Mouse (Mus musculus) CD4-positive helper T cell, adult 2 months (primary cell): ENCODE measurements around the gene Ankrd42.

ENCODE experiments used
- DNase-seq: peaks from one replicate; pipeline ENCODE4 v3.0.0-alpha.2; 2012; ENCODE audit warnings: low read depth, missing footprints, low spot score

Gene Ankrd42

GRCm38 (mm10) chr7:92637021-92637625 is at the start of gene Ankrd42:
Ankrd42 (minus strand) TSS chr7:92637142.
- peak; percentile 94 for DNase-seq

GRCm38 (mm10) chr7:92677346-92677745 is 40.4 kb upstream of the Ankrd42 start:
- no peak for DNase-seq

GRCm38 (mm10) chr7:92675131-92675530 is 38.2 kb upstream of the Ankrd42 start:
- DNase-seq: no peak

- peak; percentile 99 for DNase-seq
Observed at GRCm38 (mm10) chr7:92669507-92670471, 32.8 kb upstream of the Ankrd42 start, which contains the start of gene Pcf11. Pcf11 (minus strand) TSS chr7:92669934.

- peak; percentile 76 for DNase-seq
Observed at GRCm38 (mm10) chr7:92668791-92669506, 32.0 kb upstream of the Ankrd42 start.

- DNase-seq: no peak
Observed at GRCm38 (mm10) chr7:92666274-92666820, 29.4 kb upstream of the Ankrd42 start.

GRCm38 (mm10) chr7:92658050-92658449 is 21.1 kb upstream of the Ankrd42 start:
- DNase-seq: no peak

- no peak for DNase-seq
Observed at GRCm38 (mm10) chr7:92656386-92656785, 19.4 kb upstream of the Ankrd42 start.

GRCm38 (mm10) chr7:92653329-92653728 is 16.4 kb upstream of the Ankrd42 start:
- DNase-seq: no peak

GRCm38 (mm10) chr7:92647790-92648189 is 10.8 kb upstream of the Ankrd42 start:
- no peak for DNase-seq

GRCm38 (mm10) chr7:92642358-92642757 is 5.4 kb upstream of the Ankrd42 start:
- no peak for DNase-seq

GRCm38 (mm10) chr7:92638050-92638449 is 1.1 kb upstream of the Ankrd42 start:
- DNase-seq: no peak

- DNase-seq: no peak
Observed at GRCm38 (mm10) chr7:92636295-92637011, 489 bp downstream of the Ankrd42 start.

GRCm38 (mm10) chr7:92630167-92630566 is 6.8 kb downstream of the Ankrd42 start:
- DNase-seq: no peak

GRCm38 (mm10) chr7:92624488-92624887 is 12.5 kb downstream of the Ankrd42 start:
- DNase-seq: peak; percentile 24

- no peak for DNase-seq
Observed at GRCm38 (mm10) chr7:92610830-92611229, 26.1 kb downstream of the Ankrd42 start.

GRCm38 (mm10) chr7:92604961-92605360 is 32.0 kb downstream of the Ankrd42 start:
- no peak for DNase-seq

- DNase-seq: no peak
Observed at GRCm38 (mm10) chr7:92590842-92591241, 46.1 kb downstream of the Ankrd42 start.

- DNase-seq: no peak
Observed at GRCm38 (mm10) chr7:92589986-92590385, 47.0 kb downstream of the Ankrd42 start.

- no peak for DNase-seq
Observed at GRCm38 (mm10) chr7:92583567-92583966, 53.4 kb downstream of the Ankrd42 start.
